Mouse (Mus musculus): ENCODE results near the gene Krtdap. TPM values are rescaled to one million over a fixed set of nuclear protein-coding genes. Genes with fewer than 3 reads are reported as not detected.
A peak's percentile ranks its signal among the peaks of the same experiment; 100 is the strongest.

Gene Krtdap
- polyA plus RNA-seq, 1 experiment from 2014 or later: 4.1 TPM

GRCm38 (mm10) chr7:30796790-30797189 lies 9.1 kb downstream of the Krtdap start:
- 95% methylated on average over 1 of the region's 1 CpGs for WGBS
- no peaks in the 10 kb centered on the region for H3K4me1 ChIP-seq (replicated peaks; ENCODE audit: control insufficient read depth, insufficient read depth, low read length)
- H3K9ac ChIP-seq (ENCODE audit: low read depth, low read length): no peak overlapping the region
- no peak overlapping the region for H3K4me3 ChIP-seq (ENCODE audit: low read depth, low read length)
- no peak overlapping the region for H3K4me2 ChIP-seq (replicated peaks; ENCODE audit: low read depth)
- TF ChIP-seq CTCF (IDR thresholded peaks at IDR 0.05; ENCODE audit: low read depth): no peak
- H3K27me3 ChIP-seq (replicated peaks; ENCODE audit: control insufficient read depth, insufficient read depth, low read length): no peaks in the 10 kb centered on the region
- no peak for ATAC-seq
- H3K27ac ChIP-seq (ENCODE audit: low read depth, low read length): no peak overlapping the region
- no peaks in the 10 kb centered on the region for H3K9me3 ChIP-seq (ENCODE audit: control insufficient read depth)
- no peaks in the 10 kb centered on the region for H3K36me3 ChIP-seq (ENCODE audit: control insufficient read depth, insufficient read depth)

- peak; percentile 42 for TF ChIP-seq CTCF (IDR thresholded peaks at IDR 0.05; ENCODE audit: low read depth)
- Histone ChIP-seq H3K4me3 (ENCODE audit: low read depth, low read length) (no peak overlapping the region), H3K4me2 (replicated peaks; ENCODE audit: low read depth) (no peak overlapping the region), H3K27ac (ENCODE audit: low read depth, low read length) (no peak overlapping the region), H3K27me3 (replicated peaks; ENCODE audit: control insufficient read depth, insufficient read depth, low read length) (no peaks in the 10 kb centered on the region), H3K9me3 (ENCODE audit: control insufficient read depth) (no peaks in the 10 kb centered on the region), H3K36me3 (ENCODE audit: control insufficient read depth, insufficient read depth) (no peaks in the 10 kb centered on the region), H3K4me1 (replicated peaks; ENCODE audit: control insufficient read depth, insufficient read depth, low read length) (no peaks in the 10 kb centered on the region; the same call in 1 of the 2 replicates), H3K9ac (ENCODE audit: low read depth, low read length) (no peak overlapping the region)
- ATAC-seq: no peak
Measured at GRCm38 (mm10) chr7:30800653-30801052, 13.0 kb downstream of the Krtdap start.

GRCm38 (mm10) chr7:30803256-30803655 lies 15.6 kb downstream of the Krtdap start:
- no peak overlapping the region for H3K4me3 ChIP-seq (ENCODE audit: low read depth, low read length)
- H3K9me3 ChIP-seq (ENCODE audit: control insufficient read depth): no peaks in the 10 kb centered on the region
- no peaks in the 10 kb centered on the region for H3K36me3 ChIP-seq (ENCODE audit: control insufficient read depth, insufficient read depth)
- no peaks in the 10 kb centered on the region for H3K27me3 ChIP-seq (replicated peaks; ENCODE audit: control insufficient read depth, insufficient read depth, low read length)
- ATAC-seq: no peak
- H3K4me1 ChIP-seq (replicated peaks; ENCODE audit: control insufficient read depth, insufficient read depth, low read length): no peaks in the 10 kb centered on the region; the same call in 1 of the 2 replicates
- H3K4me2 ChIP-seq (replicated peaks; ENCODE audit: low read depth): no peak overlapping the region
- H3K27ac ChIP-seq (ENCODE audit: low read depth, low read length): no peak overlapping the region
- peak; percentile 32; the same call in 1 of the 2 replicates for TF ChIP-seq CTCF (IDR thresholded peaks at IDR 0.05; ENCODE audit: low read depth)
- no peak overlapping the region for H3K9ac ChIP-seq (ENCODE audit: low read depth, low read length)
- 93% methylated on average over 3 of the region's 3 CpGs for WGBS

- Histone ChIP-seq H3K36me3 (ENCODE audit: control insufficient read depth, insufficient read depth) (no peaks in the 10 kb centered on the region), H3K4me1 (replicated peaks; ENCODE audit: control insufficient read depth, insufficient read depth, low read length) (no peaks in the 10 kb centered on the region; the same call in 1 of the 2 replicates), H3K27ac (ENCODE audit: low read depth, low read length) (peak overlapping the region; percentile 64), H3K4me2 (replicated peaks; ENCODE audit: low read depth) (no peak overlapping the region), H3K27me3 (replicated peaks; ENCODE audit: control insufficient read depth, insufficient read depth, low read length) (no peaks in the 10 kb centered on the region), H3K9me3 (ENCODE audit: control insufficient read depth) (no peaks in the 10 kb centered on the region), H3K4me3 (ENCODE audit: low read depth, low read length) (no peak overlapping the region), H3K9ac (ENCODE audit: low read depth, low read length) (no peak overlapping the region)
- TF ChIP-seq CTCF (IDR thresholded peaks at IDR 0.05; ENCODE audit: low read depth): peak; percentile 49
- 42% methylated on average over 9 of the region's 9 CpGs for WGBS
- peak; percentile 98 for ATAC-seq
Measured at GRCm38 (mm10) chr7:30804026-30804715, 16.5 kb downstream of the Krtdap start.

GRCm38 (mm10) chr7:30805924-30806323 lies 18.2 kb downstream of the Krtdap start:
- no peaks in the 10 kb centered on the region for H3K27me3 ChIP-seq (replicated peaks; ENCODE audit: control insufficient read depth, insufficient read depth, low read length)
- peak; percentile 68 for TF ChIP-seq CTCF (IDR thresholded peaks at IDR 0.05; ENCODE audit: low read depth)
- no peaks in the 10 kb centered on the region for H3K36me3 ChIP-seq (ENCODE audit: control insufficient read depth, insufficient read depth)
- no peak for ATAC-seq
- no peaks in the 10 kb centered on the region; the same call in 1 of the 2 replicates for H3K4me1 ChIP-seq (replicated peaks; ENCODE audit: control insufficient read depth, insufficient read depth, low read length)
- no peak overlapping the region for H3K27ac ChIP-seq (ENCODE audit: low read depth, low read length)
- 55% methylated on average over 6 of the region's 6 CpGs for WGBS
- H3K9me3 ChIP-seq (ENCODE audit: control insufficient read depth): no peaks in the 10 kb centered on the region
- no peak overlapping the region for H3K4me2 ChIP-seq (replicated peaks; ENCODE audit: low read depth)
- no peak overlapping the region for H3K4me3 ChIP-seq (ENCODE audit: low read depth, low read length)
- H3K9ac ChIP-seq (ENCODE audit: low read depth, low read length): no peak overlapping the region

GRCm38 (mm10) chr7:30810319-30810718 lies 22.6 kb downstream of the Krtdap start:
- Histone ChIP-seq H3K9ac (ENCODE audit: low read depth, low read length) (no peak overlapping the region), H3K36me3 (ENCODE audit: control insufficient read depth, insufficient read depth) (no peaks in the 10 kb centered on the region), H3K27ac (ENCODE audit: low read depth, low read length) (no peak overlapping the region), H3K4me3 (ENCODE audit: low read depth, low read length) (no peak overlapping the region), H3K27me3 (replicated peaks; ENCODE audit: control insufficient read depth, insufficient read depth, low read length) (no peaks in the 10 kb centered on the region), H3K9me3 (ENCODE audit: control insufficient read depth) (no peaks in the 10 kb centered on the region), H3K4me1 (replicated peaks; ENCODE audit: control insufficient read depth, insufficient read depth, low read length) (0 out of 2 replicates have a peak, but pooled peaks cover 3% of the 10 kb centered on the region), H3K4me2 (replicated peaks; ENCODE audit: low read depth) (no peak overlapping the region)
- WGBS: 69% methylated on average over 6 of the region's 6 CpGs
- TF ChIP-seq CTCF (IDR thresholded peaks at IDR 0.05; ENCODE audit: low read depth): peak; percentile 67
- no peak for ATAC-seq

Measured in intestine, postnatal 0 days (tissue).